Mouse (Mus musculus): ENCODE data around the gene Cnot1. TPM values are rescaled to one million over a fixed set of nuclear protein-coding genes. Genes with fewer than 3 reads are reported as not detected.
A peak's percentile ranks its signal among the peaks of the same experiment; 100 is the strongest.

The Cnot1 gene
- polyA plus RNA-seq, 1 experiment = 231 TPM

- TF ChIP-seq POLR2A (IDR thresholded peaks at IDR 0.05; ENCODE audit: insufficient read depth, low read depth, low read length) (no peak), CTCF (IDR thresholded peaks at IDR 0.05; ENCODE audit: insufficient read depth, low read depth, low read length) (no peak)
- WGBS = 79% methylated on average over 7 of the region's 7 CpGs
- Histone ChIP-seq H3K4me1 (ENCODE audit: control insufficient read depth, insufficient read depth, low read length) (peaks cover 64% of the 10 kb centered on the region), H3K27ac (ENCODE audit: insufficient read depth, low read depth, low read length) (no peak overlapping the region), H3K4me3 (ENCODE audit: insufficient read depth, low read depth, low read length) (no peak overlapping the region)
Measured at GRCm38 (mm10) chr8:95709579-95709978, 97.7 kb downstream of the Cnot1 start.

- H3K4me3 ChIP-seq (ENCODE audit: insufficient read depth, low read depth, low read length) = peak overlapping the region; percentile 63
- H3K4me1 ChIP-seq (ENCODE audit: control insufficient read depth, insufficient read depth, low read length) = peaks cover 69% of the 10 kb centered on the region
- TF ChIP-seq CTCF (IDR thresholded peaks at IDR 0.05; ENCODE audit: insufficient read depth, low read depth, low read length) (no peak), POLR2A (IDR thresholded peaks at IDR 0.05; ENCODE audit: insufficient read depth, low read depth, low read length) (no peak)
- peak overlapping the region; percentile 88 for H3K27ac ChIP-seq (ENCODE audit: insufficient read depth, low read depth, low read length)
- WGBS = 37% methylated on average over 3 of the region's 3 CpGs
Measured at GRCm38 (mm10) chr8:95704538-95704937, 102.7 kb downstream of the Cnot1 start.

GRCm38 (mm10) chr8:95703461-95704260 lies 103.6 kb downstream of the Cnot1 start:
- Histone ChIP-seq H3K27ac (ENCODE audit: insufficient read depth, low read depth, low read length) (peak overlapping the region; percentile 88), H3K4me3 (ENCODE audit: insufficient read depth, low read depth, low read length) (peak overlapping the region; percentile 63), H3K4me1 (ENCODE audit: control insufficient read depth, insufficient read depth, low read length) (peaks cover 67% of the 10 kb centered on the region)
- WGBS = under 1% methylated on average over 15 of the region's 15 CpGs
- TF ChIP-seq POLR2A (IDR thresholded peaks at IDR 0.05; ENCODE audit: insufficient read depth, low read depth, low read length) (peak; percentile 65; the same call in 1 of the 2 replicates), CTCF (IDR thresholded peaks at IDR 0.05; ENCODE audit: insufficient read depth, low read depth, low read length) (no peak)

- Histone ChIP-seq H3K4me3 (ENCODE audit: insufficient read depth, low read depth, low read length) (peak overlapping the region; percentile 63), H3K4me1 (ENCODE audit: control insufficient read depth, insufficient read depth, low read length) (peaks cover 70% of the 10 kb centered on the region), H3K27ac (ENCODE audit: insufficient read depth, low read depth, low read length) (peak overlapping the region; percentile 88)
- TF ChIP-seq CTCF (IDR thresholded peaks at IDR 0.05; ENCODE audit: insufficient read depth, low read depth, low read length) (no peak), POLR2A (IDR thresholded peaks at IDR 0.05; ENCODE audit: insufficient read depth, low read depth, low read length) (peak; percentile 99)
- WGBS = under 1% methylated on average over 34 of the region's 34 CpGs
Measured at GRCm38 (mm10) chr8:95702480-95703446, 104.5 kb downstream of the Cnot1 start.

GRCm38 (mm10) chr8:95701809-95702208 lies 105.5 kb downstream of the Cnot1 start:
- Histone ChIP-seq H3K4me1 (ENCODE audit: control insufficient read depth, insufficient read depth, low read length) (peaks cover 69% of the 10 kb centered on the region), H3K4me3 (ENCODE audit: insufficient read depth, low read depth, low read length) (no peak overlapping the region; the same call in 1 of the 2 replicates), H3K27ac (ENCODE audit: insufficient read depth, low read depth, low read length) (peak overlapping the region; percentile 76)
- TF ChIP-seq CTCF (IDR thresholded peaks at IDR 0.05; ENCODE audit: insufficient read depth, low read depth, low read length) (no peak), POLR2A (IDR thresholded peaks at IDR 0.05; ENCODE audit: insufficient read depth, low read depth, low read length) (no peak)
- WGBS = 55% methylated on average over 4 of the region's 4 CpGs

GRCm38 (mm10) chr8:95700282-95700681 lies 107.0 kb downstream of the Cnot1 start:
- Histone ChIP-seq H3K27ac (ENCODE audit: insufficient read depth, low read depth, low read length) (peak overlapping the region; percentile 97), H3K4me1 (ENCODE audit: control insufficient read depth, insufficient read depth, low read length) (peaks cover 61% of the 10 kb centered on the region), H3K4me3 (ENCODE audit: insufficient read depth, low read depth, low read length) (no peak overlapping the region)
- TF ChIP-seq CTCF (IDR thresholded peaks at IDR 0.05; ENCODE audit: insufficient read depth, low read depth, low read length) (no peak), POLR2A (IDR thresholded peaks at IDR 0.05; ENCODE audit: insufficient read depth, low read depth, low read length) (no peak)
- WGBS = 16% methylated on average over 9 of the region's 9 CpGs

- WGBS = 19% methylated on average over 6 of the region's 6 CpGs
- H3K27ac ChIP-seq (ENCODE audit: insufficient read depth, low read depth, low read length) = peak overlapping the region; percentile 93
Measured at GRCm38 (mm10) chr8:95698179-95698578, 109.1 kb downstream of the Cnot1 start.

GRCm38 (mm10) chr8:95697128-95697527 lies 110.1 kb downstream of the Cnot1 start:
- H3K4me1 ChIP-seq (ENCODE audit: control insufficient read depth, insufficient read depth, low read length) = peaks cover 74% of the 10 kb centered on the region
- peak overlapping the region; percentile 95 for H3K27ac ChIP-seq (ENCODE audit: insufficient read depth, low read depth, low read length)
- 2% methylated on average over 11 of the region's 11 CpGs for WGBS
- H3K4me3 ChIP-seq (ENCODE audit: insufficient read depth, low read depth, low read length) = peak overlapping the region; percentile 18
- TF ChIP-seq POLR2A (IDR thresholded peaks at IDR 0.05; ENCODE audit: insufficient read depth, low read depth, low read length) (no peak; the same call in 1 of the 2 replicates), CTCF (IDR thresholded peaks at IDR 0.05; ENCODE audit: insufficient read depth, low read depth, low read length) (peak; percentile 71)

More at GRCm38 (mm10) chr8:95698179-95698578, 109.1 kb downstream of the Cnot1 start:
- TF ChIP-seq POLR2A (IDR thresholded peaks at IDR 0.05; ENCODE audit: insufficient read depth, low read depth, low read length) = no peak
- TF ChIP-seq CTCF (IDR thresholded peaks at IDR 0.05; ENCODE audit: insufficient read depth, low read depth, low read length) = no peak
- Histone ChIP-seq H3K4me1 (ENCODE audit: control insufficient read depth, insufficient read depth, low read length) (peaks cover 74% of the 10 kb centered on the region), H3K4me3 (ENCODE audit: insufficient read depth, low read depth, low read length) (no peak overlapping the region)

Measured in olfactory bulb, adult 2 months (tissue).